Mouse (Mus musculus): ENCODE measurements around the gene Vmn1r64. TPM values are rescaled to one million over a fixed set of nuclear protein-coding genes. Genes with fewer than 3 reads are reported as not detected.
"Not testable (repeated sequence)": the region's sequence is repeated elsewhere in the genome, so short reads cannot be mapped to it uniquely, and the experiment has no call there.

Vmn1r64 gene
- not detected for polyA plus RNA-seq (2012; fragmentation: generic; extraction: Trizol)

DNA sequence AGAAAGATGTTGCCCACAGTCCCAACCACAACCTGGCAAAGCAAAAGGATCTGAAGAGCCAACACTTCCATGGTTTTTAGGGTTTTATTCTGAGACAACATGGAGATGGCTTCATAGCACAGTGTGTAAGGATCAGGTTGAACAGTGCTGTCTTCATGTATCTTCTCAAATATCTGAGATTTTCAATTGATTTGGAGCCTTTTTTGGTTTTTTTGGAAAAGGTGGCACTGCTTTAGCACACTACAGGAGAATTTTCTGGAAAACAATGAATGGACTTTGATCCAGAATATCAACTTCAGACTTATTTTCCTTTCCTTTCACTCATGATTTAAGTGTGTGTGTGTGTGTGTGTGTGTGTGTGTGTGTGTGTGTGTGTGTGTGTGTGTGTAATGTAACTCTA is at the start of gene Vmn1r64:
Vmn1r64 (minus strand) TSS at position 101 of the 400 bp plus-strand sequence.
- Histone ChIP-seq H3K4me2 (ENCODE audit: low read depth) (no peak within 1 kb of the TSS), H3K36me3 (ENCODE audit: control insufficient read depth, insufficient read depth) (no peaks in the 10 kb centered on the region), H3K27me3 (ENCODE audit: control insufficient read depth, insufficient read depth, insufficient read length) (no peaks in the 10 kb centered on the region), H3ac (ENCODE audit: control insufficient read depth, insufficient read length) (no peak within 1 kb of the TSS), H3K4me3 (no peak within 1 kb of the TSS), H3K79me2 (ENCODE audit: control insufficient read depth, insufficient read depth) (no peaks in the 10 kb centered on the region)
- TF ChIP-seq MYOG (IDR thresholded peaks at IDR 0.05; ENCODE audit: control insufficient read depth in 1 of 3, insufficient read depth in 1 of 3, insufficient read length in 2 of 3, low read depth in 2 of 3) = no peak
- no peak for TF ChIP-seq MAX (IDR thresholded peaks at IDR 0.05; ENCODE audit: low read depth)
- no peak for TF ChIP-seq SRF (IDR thresholded peaks at IDR 0.05; ENCODE audit: control insufficient read depth, insufficient read length, low read depth)
- TF ChIP-seq USF1 (IDR thresholded peaks at IDR 0.05; ENCODE audit: low read depth) = no peak
- TF ChIP-seq POLR2A (IDR thresholded peaks at IDR 0.05; ENCODE audit: insufficient read length, low read depth) = no peak
- TF ChIP-seq REST (IDR thresholded peaks at IDR 0.05; ENCODE audit: insufficient read depth, insufficient read length) = no peak
- no peak for TF ChIP-seq TCF12 (IDR thresholded peaks at IDR 0.05; ENCODE audit: insufficient read depth, poor library complexity, severe bottlenecking)

DNA sequence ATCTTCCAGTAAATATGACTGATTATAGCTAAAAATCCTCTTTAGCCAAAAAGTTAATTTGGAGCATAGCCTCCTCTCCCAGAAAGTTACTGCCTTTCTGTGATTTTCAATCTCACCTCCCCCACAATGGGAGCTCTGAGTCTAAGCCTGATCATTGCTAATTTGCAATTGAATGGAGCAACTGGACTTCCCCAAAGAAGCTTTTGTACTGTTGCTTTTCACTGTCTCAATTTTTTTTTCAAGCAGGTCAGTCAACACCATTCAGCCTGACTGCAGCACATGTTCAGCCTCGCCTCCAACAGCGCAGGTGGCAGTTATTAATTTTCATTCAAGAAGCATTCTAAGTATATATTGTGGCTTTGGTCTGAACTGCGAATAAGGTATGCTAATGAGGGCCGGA is 14.9 kb upstream of the Vmn1r64 start:
- no peak for TF ChIP-seq POLR2AphosphoS2 (IDR thresholded peaks at IDR 0.05; ENCODE audit: insufficient read length, low read depth)
- TF ChIP-seq REST (IDR thresholded peaks at IDR 0.05; ENCODE audit: insufficient read depth, insufficient read length) = no peak
- TF ChIP-seq TCF3 (IDR thresholded peaks at IDR 0.05; ENCODE audit: insufficient read length, low read depth) = no peak
- no peaks in the 10 kb centered on the region for H3K27me3 ChIP-seq (ENCODE audit: control insufficient read depth, insufficient read depth, insufficient read length)

DNA sequence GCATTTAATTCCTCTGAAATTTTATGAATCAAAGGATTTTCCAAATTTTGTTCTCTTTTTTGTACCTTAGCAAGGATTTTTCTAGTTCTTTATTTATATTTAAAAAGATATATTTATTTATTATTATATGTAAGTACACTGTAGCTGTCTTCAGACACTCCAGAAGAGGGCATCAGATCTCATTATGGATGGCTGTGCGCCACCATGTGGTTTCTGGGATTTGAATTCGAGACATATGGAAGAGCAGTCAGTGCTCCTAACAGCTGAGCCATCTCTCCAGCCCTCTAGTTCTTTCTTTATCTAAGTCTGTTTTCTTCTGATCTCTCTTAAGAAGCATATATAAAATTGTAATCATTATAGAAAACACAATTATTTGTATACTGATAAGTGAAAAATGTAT is 12.9 kb upstream of the Vmn1r64 start:
- H3K4me2 ChIP-seq (ENCODE audit: low read depth); H3K27me3 ChIP-seq (ENCODE audit: control insufficient read depth, insufficient read depth, insufficient read length); H3K36me3 ChIP-seq (ENCODE audit: control insufficient read depth, insufficient read depth); H3K4me3 ChIP-seq; H3ac ChIP-seq (ENCODE audit: control insufficient read depth, insufficient read length); H3K79me2 ChIP-seq (ENCODE audit: control insufficient read depth, insufficient read depth): not testable (repeated sequence)

More for the DNA sequence above, 14.9 kb upstream of the Vmn1r64 start:
- H3K4me3 ChIP-seq = no peak overlapping the region
- no peak overlapping the region for H3ac ChIP-seq (ENCODE audit: control insufficient read depth, insufficient read length)
- no peaks in the 10 kb centered on the region for H3K79me2 ChIP-seq (ENCODE audit: control insufficient read depth, insufficient read depth)
- H3K4me2 ChIP-seq (ENCODE audit: low read depth) = no peak overlapping the region
- no peaks in the 10 kb centered on the region for H3K36me3 ChIP-seq (ENCODE audit: control insufficient read depth, insufficient read depth)

Other genes starting within 250 kb of the Vmn1r64 start
- gene Vmn1r62, start 210.9 kb downstream of the Vmn1r64 start, polyA plus RNA-seq (2012; fragmentation: generic; extraction: Trizol) = not detected
- not detected for gene Vmn1r63, start 79.1 kb downstream of the Vmn1r64 start, polyA plus RNA-seq (2012; fragmentation: generic; extraction: Trizol)
- gene Vmn1r65, start 126.5 kb upstream of the Vmn1r64 start, polyA plus RNA-seq (2012; fragmentation: generic; extraction: Trizol) = not detected
- gene Nlrp4c, start 160.6 kb upstream of the Vmn1r64 start, polyA plus RNA-seq (2012; fragmentation: generic; extraction: Trizol) = not detected

Measured in myocyte (in vitro differentiated cells).